Mouse (Mus musculus): ENCODE measurements around the gene Wdr6. TPM values are rescaled to one million over a fixed set of nuclear protein-coding genes. Genes with fewer than 3 reads are reported as not detected.
"Not testable (repeated sequence)": the region's sequence is repeated elsewhere in the genome, so short reads cannot be mapped to it uniquely, and the experiment has no call there.

Gene Wdr6
- total RNA-seq (2021) = 10 to 100 TPM; 30.2 to 36.4 TPM

DNA sequence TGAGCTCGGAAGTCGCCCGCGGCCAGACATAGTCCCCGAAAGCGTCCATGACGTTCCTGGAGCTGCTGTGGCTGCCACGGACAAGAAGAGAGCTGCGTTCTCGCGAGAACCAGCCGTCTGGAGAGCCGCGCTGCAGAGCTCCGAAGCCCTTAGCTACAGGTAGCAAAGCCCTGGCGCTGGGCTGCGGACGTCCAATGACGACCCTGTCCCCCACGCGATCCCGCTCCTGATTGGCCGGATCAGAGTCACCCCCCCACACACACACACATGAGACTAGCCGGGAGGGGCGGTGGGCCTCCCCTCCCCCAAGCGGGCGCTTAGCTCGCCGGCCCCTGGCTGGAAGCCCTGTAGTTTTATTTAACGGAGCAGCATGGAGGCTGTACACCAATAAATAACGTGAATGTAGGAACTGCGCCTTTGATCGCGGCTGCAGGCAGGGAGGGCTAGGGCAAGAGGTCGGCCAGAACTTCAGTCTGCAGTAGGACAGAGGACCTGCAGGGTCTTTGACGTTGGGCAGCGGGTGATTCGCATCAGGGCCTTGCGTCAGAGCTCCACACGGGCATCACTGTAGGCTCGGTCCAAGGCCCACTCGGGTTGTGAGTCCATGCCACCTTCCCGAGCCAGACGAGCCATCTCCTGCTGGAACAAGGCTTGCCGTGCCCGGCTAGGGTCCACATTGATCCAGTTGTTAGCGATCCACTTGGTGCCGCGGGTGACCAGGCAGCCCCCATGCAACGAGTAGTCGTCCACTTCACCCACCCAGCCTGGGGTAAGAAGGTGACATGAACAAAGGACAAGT lies at the start of gene Wdr6:
Gene Wdr6, minus strand, starts transcription at position 195 of the 799 bp plus-strand sequence.
- intact Hi-C loops (cut with DNase I) = loop anchor here (5.0 kb wide), 1 partner anchor 69 kb away; the partner anchor contains the start of gene Arih2
- DNase-seq = peak; percentile 94 to 95

DNA sequence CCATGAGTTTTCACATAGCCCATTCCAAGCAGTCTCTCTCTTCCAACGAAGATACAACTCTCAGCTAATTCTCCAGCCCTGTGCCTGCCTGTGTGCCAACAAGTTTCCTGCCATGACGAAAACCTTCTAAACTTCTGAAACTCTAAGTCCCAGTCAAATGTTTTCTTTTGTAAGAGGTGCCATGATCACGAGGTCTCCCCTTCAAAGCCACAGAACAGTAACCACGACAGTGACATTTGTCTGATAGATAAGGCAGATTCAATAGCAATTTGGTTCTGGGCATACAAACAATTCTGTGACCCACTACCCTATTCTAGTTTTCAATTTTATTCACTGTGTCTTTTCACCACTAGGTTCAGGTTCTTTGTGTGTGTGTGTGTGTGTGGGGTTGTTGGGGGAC lies 49.6 kb upstream of the Wdr6 start:
- intact Hi-C loops (cut with DNase I) = no loop called here
- DNase-seq = no peak

GRCm38 (mm10) chr9:108626498-108626897 lies 48.0 kb upstream of the Wdr6 start:
- intact Hi-C loops (cut with DNase I) = no loop called here
- DNase-seq = peak; percentile 88 to 89

- intact Hi-C loops (cut with DNase I) = no loop called here
- no peak for DNase-seq
Measured at GRCm38 (mm10) chr9:108617301-108617700, 38.8 kb upstream of the Wdr6 start.

GRCm38 (mm10) chr9:108611488-108611887 lies 32.9 kb upstream of the Wdr6 start:
- DNase-seq = no peak
- intact Hi-C loops (cut with DNase I) = no loop called here

DNA sequence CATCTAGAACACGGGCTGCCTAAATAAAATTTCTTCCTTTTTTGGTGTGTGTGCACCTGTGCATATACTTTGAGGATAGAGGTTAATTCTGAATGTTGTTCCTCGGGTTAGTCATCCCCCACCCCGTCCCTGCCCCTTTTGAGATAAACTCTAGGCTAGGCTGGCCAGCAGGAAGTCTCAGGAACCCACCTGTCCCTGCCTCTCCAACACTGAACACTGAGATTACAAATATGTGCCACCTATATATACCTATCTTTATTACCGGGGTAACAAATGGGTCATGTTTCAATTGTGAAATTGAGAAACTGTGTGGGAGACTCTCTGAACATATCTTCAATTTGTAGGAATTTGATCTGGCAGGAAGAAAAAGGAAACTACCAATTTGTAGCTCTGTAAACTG lies 30.4 kb upstream of the Wdr6 start:
- intact Hi-C loops (cut with DNase I) = no loop called here

GRCm38 (mm10) chr9:108607929-108608328 lies 29.4 kb upstream of the Wdr6 start:
- intact Hi-C loops (cut with DNase I); DNase-seq: not testable (repeated sequence)

More for the DNA sequence above, 30.4 kb upstream of the Wdr6 start:
- no peak for DNase-seq

DNA sequence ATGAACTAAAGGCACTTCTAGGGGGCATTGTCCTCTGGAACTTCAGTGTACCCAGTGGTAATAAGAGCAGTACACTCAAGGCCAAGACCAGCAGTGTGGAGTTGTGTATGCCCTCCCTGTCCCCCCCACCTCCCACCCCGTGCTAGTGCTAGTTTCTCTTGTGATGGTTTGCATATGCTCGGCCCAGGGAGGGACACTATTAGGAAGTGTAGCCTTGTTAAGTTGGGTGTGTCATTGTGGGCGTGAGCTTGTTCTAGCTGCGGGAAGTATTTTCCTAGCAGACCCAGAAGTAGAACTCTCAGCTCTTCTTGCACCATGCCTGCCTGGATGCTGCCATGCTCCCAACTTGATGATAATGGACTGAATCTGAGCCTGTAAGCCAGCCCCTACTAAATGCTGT lies 23.4 kb upstream of the Wdr6 start:
- intact Hi-C loops (cut with DNase I) = no loop called here

GRCm38 (mm10) chr9:108600011-108600410 lies 21.5 kb upstream of the Wdr6 start:
- DNase-seq = no peak
- intact Hi-C loops (cut with DNase I) = no loop called here

More for the DNA sequence above, 23.4 kb upstream of the Wdr6 start:
- DNase-seq = no peak

- intact Hi-C loops (cut with DNase I) = no loop called here
Measured at GRCm38 (mm10) chr9:108599021-108599566, 20.6 kb upstream of the Wdr6 start.

DNA sequence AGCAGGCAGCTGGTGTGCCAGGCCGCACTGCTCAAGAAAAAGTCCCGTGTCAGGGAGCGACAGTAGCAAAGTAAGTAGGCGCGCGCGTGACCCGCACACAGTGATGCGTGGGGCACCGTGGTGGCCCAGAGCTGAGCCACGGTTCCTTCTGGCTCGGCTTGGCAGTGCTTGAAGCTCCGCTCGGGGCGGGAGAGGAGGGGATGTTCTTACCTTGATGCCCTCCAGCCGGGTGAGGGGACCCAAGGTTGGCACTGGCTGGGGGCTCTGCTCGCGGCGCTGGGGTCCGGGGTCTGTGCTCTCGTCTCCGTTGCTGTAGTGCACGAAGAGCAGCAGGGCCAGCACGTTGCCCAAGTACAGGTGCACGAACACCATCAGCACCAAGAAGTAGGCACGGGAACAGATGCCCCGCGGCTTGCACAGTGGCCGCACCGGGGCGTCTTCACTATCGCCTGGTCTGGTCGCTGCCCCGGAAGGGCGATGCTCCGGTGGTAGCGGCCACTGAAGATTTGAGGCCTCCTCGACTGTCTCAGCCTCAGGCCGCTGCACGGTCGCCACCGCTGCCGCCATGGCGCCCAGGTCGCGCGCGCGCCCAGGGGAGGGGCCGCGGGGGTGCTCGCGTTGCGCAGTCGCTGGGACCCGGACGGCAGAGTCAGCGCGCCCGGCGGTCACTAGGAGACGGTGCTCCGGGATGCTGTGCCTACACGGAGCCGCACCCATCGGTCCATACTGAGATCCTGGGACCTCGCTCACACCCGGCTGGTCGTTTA lies 18.6 kb upstream of the Wdr6 start, which contains the start of gene P4htm:
Gene P4htm, minus strand, starts transcription at position 670 of the 767 bp plus-strand sequence.
- peak; percentile 76 to 80 for DNase-seq
- intact Hi-C loops (cut with DNase I) = no loop called here

More at GRCm38 (mm10) chr9:108599021-108599566, 20.6 kb upstream of the Wdr6 start:
- no peak for DNase-seq

DNA sequence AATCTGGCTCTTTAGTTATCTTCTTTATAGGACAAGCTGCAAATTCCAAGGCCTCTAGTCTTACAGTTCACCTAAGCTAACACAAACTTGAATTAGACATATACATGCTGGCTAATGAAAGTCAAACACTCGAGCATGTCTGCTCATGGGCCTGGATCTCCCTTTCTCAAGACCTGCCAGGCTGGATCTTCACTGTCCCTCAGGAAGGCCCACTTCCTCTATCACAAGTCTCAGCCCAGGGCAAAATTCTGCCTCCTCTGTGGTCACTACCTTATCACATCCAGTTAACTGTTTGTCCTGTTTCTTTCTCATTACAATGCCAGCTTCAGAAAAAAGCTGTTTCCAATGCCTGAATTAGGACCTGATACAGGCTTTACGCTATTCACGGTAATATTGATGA lies 15.8 kb upstream of the Wdr6 start:
- intact Hi-C loops (cut with DNase I) = no loop called here
- no peak for DNase-seq

DNA sequence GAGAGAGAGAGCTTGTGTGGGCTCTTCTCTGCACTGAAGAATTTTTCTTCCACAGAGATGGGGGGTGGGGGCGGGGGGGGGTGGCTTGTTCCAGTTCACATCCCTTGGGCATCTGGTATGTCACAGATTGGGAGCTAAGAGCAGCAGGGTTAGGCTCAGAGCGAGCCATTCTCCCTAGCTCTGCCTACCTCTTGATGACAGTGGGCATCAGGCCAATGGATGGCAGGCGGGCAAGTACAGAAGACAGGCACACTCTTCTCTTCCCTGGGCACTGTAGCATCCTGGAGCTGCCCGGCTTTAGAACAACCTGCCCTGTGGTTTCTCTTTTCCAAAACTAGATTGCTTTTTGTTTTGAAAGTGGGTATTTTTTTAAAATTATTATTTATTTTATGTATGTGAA lies 12.9 kb upstream of the Wdr6 start:
- DNase-seq = no peak
- intact Hi-C loops (cut with DNase I) = no loop called here

- DNase-seq = peak in 1 of 2 experiments; percentile 12
- intact Hi-C loops (cut with DNase I) = no loop called here
Measured at GRCm38 (mm10) chr9:108589229-108589628, 10.7 kb upstream of the Wdr6 start.

DNA sequence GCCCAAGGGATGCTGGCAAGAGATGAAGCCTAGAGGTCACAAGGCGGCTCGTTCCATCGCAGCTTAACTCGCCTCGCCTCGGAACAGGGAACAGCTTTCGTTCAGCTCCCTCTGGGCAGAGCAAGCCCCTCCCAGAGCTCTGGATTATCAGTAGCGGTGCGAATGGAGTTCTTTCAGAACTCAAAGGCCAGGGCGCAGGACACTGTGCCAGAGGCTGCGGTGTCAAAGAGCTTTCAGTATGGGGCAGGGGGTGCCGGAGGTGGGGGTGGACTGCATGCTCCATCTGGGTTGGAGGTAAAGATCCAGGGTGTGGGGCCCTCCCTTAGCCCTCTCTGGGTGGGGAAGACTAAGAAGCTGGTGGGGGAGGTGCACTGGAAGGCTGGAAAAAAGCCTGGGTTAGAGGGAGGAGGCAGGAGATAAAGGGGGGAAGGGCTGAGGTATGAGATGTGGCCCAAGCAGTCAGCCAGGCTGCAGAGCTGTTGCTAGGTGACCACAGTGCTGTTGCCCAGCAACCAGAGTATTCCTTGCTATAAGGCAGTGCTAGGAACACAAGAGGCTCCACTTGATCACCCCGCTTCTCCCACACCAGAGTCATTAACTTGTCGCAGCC lies 9.1 kb upstream of the Wdr6 start:
- DNase-seq = peak; percentile 90 to 94
- intact Hi-C loops (cut with DNase I) = no loop called here

DNA sequence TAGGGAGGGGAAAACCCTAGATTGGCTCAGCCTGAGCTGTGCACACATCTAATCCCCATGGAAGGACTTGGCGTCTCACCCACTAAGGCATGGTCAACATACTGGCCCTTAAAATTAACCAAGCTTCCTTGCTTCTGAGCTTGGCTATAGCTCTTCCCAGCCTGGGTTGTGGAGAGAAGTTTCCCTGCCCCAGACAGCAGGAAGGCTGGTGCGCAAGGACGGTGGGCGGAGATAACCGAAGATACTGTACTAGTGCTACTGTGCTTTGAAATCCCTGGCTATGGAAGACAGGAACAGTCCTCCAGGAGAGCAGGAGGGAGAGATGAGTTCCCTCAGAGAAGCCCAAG lies 778 bp upstream of the Wdr6 start:
- DNase-seq = no peak
- intact Hi-C loops (cut with DNase I) = loop anchor here (5.0 kb wide), 1 partner anchor 68 kb away; the partner anchor contains the start of gene Arih2

- DNase-seq = peak; percentile 72 to 82
- intact Hi-C loops (cut with DNase I) = loop anchor here (5.0 kb wide), 1 partner anchor 69 kb away; the partner anchor contains the start of gene Arih2
Measured at GRCm38 (mm10) chr9:108577934-108578544, 500 bp downstream of the Wdr6 start.

DNA sequence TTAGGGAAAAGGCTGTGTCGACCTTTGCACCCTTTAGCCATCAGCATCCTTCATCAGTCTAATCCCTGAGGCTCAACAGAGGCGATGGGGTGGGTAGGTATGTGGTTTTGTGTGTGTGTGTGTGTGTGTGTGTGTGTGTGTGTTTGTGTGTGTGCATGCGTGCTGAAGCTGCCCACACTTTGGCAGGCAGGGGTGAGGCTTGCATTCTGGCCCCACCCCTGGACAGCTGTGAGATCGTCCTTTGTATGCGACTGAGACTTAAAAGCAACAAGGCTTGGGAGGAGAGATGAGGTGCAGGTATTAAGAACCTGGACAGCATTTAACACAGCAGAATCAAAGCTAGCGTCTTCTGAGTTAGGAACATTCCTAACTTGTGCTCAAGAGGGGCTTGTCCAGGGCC lies 1.5 kb downstream of the Wdr6 start:
- intact Hi-C loops (cut with DNase I) = loop anchor here (5.0 kb wide), 1 partner anchor 70 kb away; the partner anchor contains the start of gene Arih2
- no peak for DNase-seq

DNA sequence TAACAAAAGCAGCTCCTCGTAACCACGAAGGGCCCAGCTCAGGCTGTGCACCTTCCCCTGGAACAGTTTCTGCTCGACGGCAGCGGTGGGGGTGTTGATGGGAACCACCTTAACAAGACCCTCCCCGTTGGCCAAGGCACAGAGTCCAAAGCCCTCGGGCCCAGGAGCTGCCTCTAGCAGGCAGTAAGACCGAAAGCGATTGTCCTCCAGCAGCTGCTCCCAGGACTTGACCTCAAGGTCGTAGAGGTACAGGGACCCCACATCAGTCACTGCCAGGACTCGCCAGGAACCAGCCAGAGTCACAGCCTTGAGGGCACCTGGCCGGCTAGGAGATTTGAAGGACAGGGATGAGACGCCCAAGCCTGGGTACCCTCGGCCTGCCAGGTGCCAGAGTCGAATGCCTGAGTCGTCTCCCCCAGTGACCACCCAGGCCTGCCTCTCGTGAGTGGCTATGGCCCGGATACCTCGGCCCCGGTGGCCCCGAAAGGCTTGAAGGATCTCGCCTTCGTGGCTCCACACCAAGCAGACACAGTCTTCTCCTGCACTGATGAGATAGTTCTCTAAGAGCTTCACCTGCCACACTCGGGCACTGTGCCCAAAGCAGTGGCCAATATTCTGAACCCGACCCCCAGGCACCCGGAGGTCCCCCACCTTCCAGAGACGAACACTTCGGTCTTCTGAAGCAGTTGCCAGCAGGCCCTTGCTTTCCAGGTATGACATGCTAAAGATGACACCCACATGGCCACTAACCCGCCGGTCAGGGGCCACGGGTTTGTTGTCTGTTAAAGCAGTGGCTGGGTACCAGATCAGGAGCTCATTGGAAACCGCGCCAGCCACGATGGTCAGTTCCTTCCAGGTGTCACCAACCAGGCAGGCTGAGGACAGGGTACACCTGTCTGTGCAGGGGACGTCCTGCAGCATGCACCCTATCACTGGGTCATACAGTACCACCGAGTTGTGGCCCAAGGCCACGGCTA lies 2.9 kb downstream of the Wdr6 start:
- intact Hi-C loops (cut with DNase I) = loop anchor here (5.0 kb wide), 1 partner anchor 72 kb away; the partner anchor contains the start of gene Arih2
- no peak for DNase-seq
